Mouse (Mus musculus) heart, adult 2 months (tissue): ENCODE measurements around the gene Pnpla5. TPM values are rescaled to one million over a fixed set of nuclear protein-coding genes. Genes with fewer than 3 reads are reported as not detected.
"Not testable (repeated sequence)": the region's sequence is repeated elsewhere in the genome, so short reads cannot be mapped to it uniquely, and the experiment has no call there.

Source experiments
- DNase-seq, 2 experiments: peaks; one replicate each; pipeline ENCODE4 v3.0.0; 2021
- H3K27ac ChIP-seq: fragments of 200-600 bp; 2 replicates; pipeline ENCODE4 v1.8.1; 2022
- H3K27me3 ChIP-seq: fragments of 200-500 bp; 2 replicates; pipeline ENCODE4 v1.6.1; 2012; ENCODE audit warnings: mild to moderate bottlenecking, low read length, inconsistent platforms, mixed read lengths; ENCODE audit not compliant: control insufficient read depth, insufficient read depth
- H3K36me3 ChIP-seq: fragments of 200-500 bp; 2 replicates; pipeline ENCODE4 v1.6.1; 2012; ENCODE audit warnings: low read length, inconsistent platforms; ENCODE audit not compliant: control insufficient read depth, insufficient read depth
- H3K4me1 ChIP-seq: fragments of 200-500 bp; 2 replicates; pipeline ENCODE4 v1.6.1; 2011; ENCODE audit warnings: low read length; ENCODE audit not compliant: control insufficient read depth, insufficient read depth
- H3K4me3 ChIP-seq: fragments of 200-600 bp; 2 replicates; pipeline ENCODE4 v1.8.1; 2022
- H3K79me2 ChIP-seq: fragments of 200-500 bp; replicated peaks from 2 replicates; pipeline ENCODE4 v1.6.1; 2012; ENCODE audit warnings: mild to moderate bottlenecking, inconsistent platforms, low read length, moderate library complexity, mixed read lengths; ENCODE audit not compliant: control insufficient read depth, insufficient read depth
- H3K9ac ChIP-seq: fragments of 200-500 bp; 2 replicates; pipeline ENCODE4 v1.6.1; 2012; ENCODE audit warnings: low read depth, mild to moderate bottlenecking, control low read depth, inconsistent platforms, low read length, mixed read lengths
- CTCF ChIP-seq: fragments of 200-600 bp; IDR thresholded peaks from 2 replicates; pipeline ENCODE4 v1.8.1; 2022; ENCODE audit warnings: antibody characterized with exemption, mild to moderate bottlenecking, moderate library complexity
- EP300 ChIP-seq: fragments of 200-500 bp; IDR thresholded peaks from 2 replicates; pipeline ENCODE4 v1.6.1; 2011; ENCODE audit warnings: low read depth, low read length, control low read depth; ENCODE audit not compliant: insufficient read depth
- POLR2A ChIP-seq: fragments of 200-500 bp; IDR thresholded peaks from 2 replicates; pipeline ENCODE4 v1.6.1; 2011; ENCODE audit warnings: mild to moderate bottlenecking, low read depth, low read length, control low read depth; ENCODE audit not compliant: insufficient read depth
- WGBS: fragments of 180-500 bp; shearing (Covaris S2); methylation state at CpG from one replicate; pipeline ENCODE4 v1.1.7; 2018; 5-methylcytosine and 5-hydroxymethylcytosine counted together
- intact Hi-C: fragments of 180-260 bp; cut with DNase I; formaldehyde crosslinking; loops from one replicate; pipeline ENCODE4 v1.15.1; 2025
- polyA plus RNA-seq: library from polyadenylated mRNA; depleted of rRNA; stranded (reverse); fragments of >200 nt; gene quantifications from 2 replicates; pipeline ENCODE4 v1.2.3, GENCODE M21; 2012
- total RNA-seq, 2 experiments: library from RNA; stranded (reverse); gene quantifications; 2 replicates each; pipeline ENCODE4 v1.2.3; 2021

Pnpla5 gene
- total and polyA plus RNA-seq, 3 experiments: not detected

DNA sequence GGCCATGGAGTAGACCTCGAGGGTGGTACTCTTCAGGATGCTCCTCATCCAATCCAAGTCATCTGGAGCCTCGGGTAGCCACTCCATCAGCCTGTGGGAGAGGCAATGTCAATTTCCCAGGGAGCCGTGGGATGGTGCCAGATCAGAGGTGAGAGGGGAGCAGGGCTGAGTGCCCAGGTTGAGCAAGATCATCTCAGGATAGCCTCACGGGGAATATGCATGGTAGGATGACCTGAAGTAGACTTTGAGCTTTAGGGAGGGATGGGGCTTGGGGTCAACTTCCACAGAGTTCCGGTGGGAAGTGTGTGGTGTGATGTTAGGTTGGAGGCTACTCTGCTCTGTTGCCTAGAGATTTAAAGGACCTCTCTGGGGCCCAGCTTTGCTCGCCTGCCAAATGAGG lies 9.1 kb downstream of the Pnpla5 start:
- Histone ChIP-seq H3K36me3 (no peaks in the 10 kb centered on the region), H3K4me1 (no peaks in the 10 kb centered on the region), H3K79me2 (no peaks in the 10 kb centered on the region), H3K4me3 (no peak overlapping the region), H3K27me3 (no peaks in the 10 kb centered on the region; the same call in 1 of the 2 replicates), H3K9ac (no peak overlapping the region), H3K27ac (no peak overlapping the region)
- WGBS: 57% methylated on average over 6 of the region's 6 CpGs
- no peak for DNase-seq
- intact Hi-C loops: no loop called here
- TF ChIP-seq EP300 (no peak), POLR2A (no peak), CTCF (no peak)

- intact Hi-C loops: no loop called here
- no peak for DNase-seq
- H3K27ac ChIP-seq: no peak overlapping the region
Measured at GRCm38 (mm10) chr15:84108899-84109298, 14.1 kb downstream of the Pnpla5 start.

DNA sequence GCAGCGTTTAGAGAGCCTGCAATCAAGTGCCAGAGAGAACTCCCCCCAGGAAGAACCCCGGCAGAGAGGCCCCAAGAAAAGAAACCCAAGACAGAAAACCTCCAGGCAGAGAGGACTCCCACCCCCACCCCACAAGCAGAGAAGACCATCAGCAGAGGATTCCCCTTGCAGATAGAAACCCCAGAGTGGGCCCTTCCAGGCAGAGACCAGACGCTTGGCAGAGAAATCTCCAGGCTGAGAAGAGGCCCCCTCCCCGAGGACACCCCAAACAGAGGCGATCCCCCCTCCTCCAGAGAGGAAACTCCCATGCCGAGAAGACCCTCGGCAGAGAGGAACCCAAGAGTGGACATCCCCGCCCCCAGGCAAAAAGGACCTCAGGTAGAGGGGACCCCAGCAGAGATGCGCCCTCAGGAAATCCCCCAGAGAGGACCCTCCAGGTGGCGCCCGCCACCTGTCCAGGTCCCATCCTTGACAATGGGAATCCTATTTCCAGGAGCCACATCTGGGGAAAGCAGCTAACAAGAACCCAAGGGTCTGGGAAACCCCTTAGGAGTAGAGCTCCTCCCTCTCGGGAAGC lies 17.0 kb downstream of the Pnpla5 start:
- 12% methylated on average over 12 of the region's 12 CpGs for WGBS
- Histone ChIP-seq H3K4me3 (no peak overlapping the region), H3K4me1 (no peaks in the 10 kb centered on the region), H3K79me2 (no peaks in the 10 kb centered on the region), H3K9ac (no peak overlapping the region), H3K36me3 (no peaks in the 10 kb centered on the region), H3K27ac (no peak overlapping the region), H3K27me3 (peaks cover 8% of the 10 kb centered on the region)
- no peak for DNase-seq
- TF ChIP-seq POLR2A (no peak), EP300 (no peak), CTCF (no peak)
- intact Hi-C loops: no loop called here

More at GRCm38 (mm10) chr15:84108899-84109298, 14.1 kb downstream of the Pnpla5 start:
- H3K9ac ChIP-seq: no peak overlapping the region
- 9% methylated on average over 13 of the region's 13 CpGs for WGBS
- H3K4me3 ChIP-seq: no peak overlapping the region
- H3K27me3 ChIP-seq: peaks cover 8% of the 10 kb centered on the region
- no peaks in the 10 kb centered on the region for H3K79me2 ChIP-seq
- H3K4me1 ChIP-seq: no peaks in the 10 kb centered on the region
- H3K36me3 ChIP-seq: no peaks in the 10 kb centered on the region
- TF ChIP-seq POLR2A: no peak
- no peak for TF ChIP-seq CTCF
- TF ChIP-seq EP300: no peak

DNA sequence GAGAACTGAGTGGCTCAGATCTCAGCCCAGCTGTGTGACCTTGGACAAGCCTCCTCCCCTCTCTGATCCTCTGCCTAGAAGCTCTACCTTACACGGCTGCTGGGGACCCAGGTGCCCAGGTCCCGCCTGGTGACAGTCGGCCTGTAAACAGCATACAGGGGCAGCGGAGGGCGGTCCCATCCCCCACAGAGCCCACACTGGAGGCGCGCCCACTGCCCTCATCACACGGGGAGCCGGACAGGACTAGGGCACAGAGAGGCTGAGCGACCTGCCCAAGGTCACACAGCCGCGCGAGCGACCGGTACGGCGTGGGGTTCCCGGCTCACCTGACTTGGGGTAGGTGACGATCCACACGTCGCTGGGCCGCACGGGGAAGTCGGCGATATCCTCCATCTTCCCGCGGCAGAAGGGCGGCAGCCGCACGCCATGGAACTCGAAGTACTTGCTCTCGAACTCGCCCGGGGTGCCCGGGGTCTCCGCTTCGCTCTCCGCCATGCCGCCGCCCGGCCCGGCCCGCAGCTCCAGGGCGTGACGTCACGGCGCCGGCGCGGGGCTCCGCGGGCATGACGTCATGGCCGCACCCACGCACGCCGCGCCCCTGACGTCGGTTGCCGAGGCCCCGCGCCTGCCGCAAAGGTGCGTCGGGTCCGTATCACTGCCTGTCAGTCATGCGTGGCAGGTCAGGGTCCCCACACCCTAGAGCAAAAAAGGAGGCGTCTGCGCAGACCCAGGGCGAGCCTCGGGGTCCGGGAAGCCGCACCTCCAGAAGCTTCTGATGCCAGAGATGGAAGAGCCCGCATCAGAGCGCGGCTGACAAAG lies 17.7 kb downstream of the Pnpla5 start, which contains the start of gene Sult4a1:
TSS of gene Sult4a1 (minus strand) at position 650 of the 819 bp plus-strand sequence.
- H3K27me3 ChIP-seq: peaks cover 8% of the 10 kb centered on the region
- WGBS: 2% methylated on average over 77 of the region's 77 CpGs
- TF ChIP-seq EP300: no peak
- no peak for TF ChIP-seq POLR2A
- no peak for TF ChIP-seq CTCF

DNA sequence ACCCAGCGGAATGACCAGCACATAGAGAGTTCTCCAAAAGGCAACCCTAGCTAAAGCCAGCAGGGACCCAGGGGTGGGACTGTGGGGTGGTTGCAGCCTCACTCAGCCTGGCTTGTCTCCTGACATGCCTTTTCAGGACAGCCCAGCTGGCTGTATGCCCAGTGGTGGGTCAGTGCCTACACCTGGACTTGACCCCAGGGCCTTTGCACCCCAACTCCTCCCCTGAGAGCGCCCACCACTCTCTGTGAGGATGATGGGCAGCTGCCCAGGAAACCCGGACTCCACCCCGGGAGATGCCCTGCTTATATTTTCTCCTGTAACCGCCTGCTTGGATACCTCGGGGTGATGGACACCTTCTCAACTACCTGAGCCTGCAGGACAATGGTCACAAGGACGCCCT lies 18.3 kb downstream of the Pnpla5 start:
- no peak for DNase-seq
- H3K4me1 ChIP-seq: no peaks in the 10 kb centered on the region
- H3K79me2 ChIP-seq: no peaks in the 10 kb centered on the region
- TF ChIP-seq POLR2A (no peak), CTCF (no peak), EP300 (no peak)
- no peak overlapping the region for H3K9ac ChIP-seq
- 81% methylated on average over 7 of the region's 7 CpGs for WGBS
- H3K36me3 ChIP-seq: no peaks in the 10 kb centered on the region
- intact Hi-C loops: no loop called here
- H3K4me3 ChIP-seq: no peak overlapping the region
- no peak overlapping the region for H3K27ac ChIP-seq
- peaks cover 8% of the 10 kb centered on the region for H3K27me3 ChIP-seq

More for the DNA sequence above, 17.7 kb downstream of the Pnpla5 start, which contains the start of gene Sult4a1:
- DNase-seq: no peak
- Histone ChIP-seq H3K79me2 (no peaks in the 10 kb centered on the region), H3K27ac (no peak within 1 kb of the TSS), H3K36me3 (no peaks in the 10 kb centered on the region), H3K9ac (no peak within 1 kb of the TSS), H3K4me1 (no peaks in the 10 kb centered on the region), H3K4me3 (peak within 1 kb of the TSS; percentile 28)
- intact Hi-C loops: no loop called here

DNA sequence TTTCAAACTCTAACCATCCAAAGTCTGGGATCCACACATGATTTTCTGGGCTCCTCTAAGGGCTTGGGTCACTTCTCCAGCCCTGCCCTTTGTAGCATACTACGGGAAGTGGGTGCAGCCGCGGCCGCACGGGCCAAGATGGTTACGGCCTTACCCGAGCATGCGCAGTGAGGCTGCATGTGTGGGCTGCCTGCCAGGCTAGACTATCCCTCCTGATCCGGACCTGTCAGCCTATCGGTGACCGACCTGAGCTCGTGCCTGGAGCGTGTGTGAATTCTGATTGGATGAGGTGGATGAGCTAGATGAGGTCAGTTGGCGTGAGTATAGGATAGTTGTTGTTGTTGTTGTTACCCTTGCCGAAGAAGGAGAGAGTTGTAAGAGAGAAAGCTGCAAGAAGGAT lies 25.4 kb downstream of the Pnpla5 start:
- H3K27me3 ChIP-seq, H3K36me3 ChIP-seq, H3K9ac ChIP-seq, intact Hi-C loops, DNase-seq, H3K4me3 ChIP-seq, H3K4me1 ChIP-seq, H3K27ac ChIP-seq, H3K79me2 ChIP-seq: not testable (repeated sequence)
- 74% methylated on average over 15 of the region's 15 CpGs for WGBS
